8 mouse cellular contexts compared by ENCODE assay signal in genomic region chr8:70776496-70777444, GRCm38 (mm10). TPM values are rescaled to one million over a fixed set of nuclear protein-coding genes. Genes with fewer than 3 reads are reported as not detected.
DNase-seq lines count a peak whose midpoint lies in the region; ATAC-seq and TF ChIP-seq lines count a peak whose summit lies in the region.

TSS of gene Pik3r2 (minus strand) at chr8:70776713.

- H3K4me3 ChIP-seq in hindbrain, embryonic 10.5 days = peak within 1 kb of the TSS; percentile 79
- peak within 1 kb of the TSS; percentile 78 for H3K4me3 ChIP-seq in lung, postnatal 0 days (ENCODE audit: low read depth, low read length)

- H3K27me3 ChIP-seq in hindbrain, embryonic 10.5 days (ENCODE audit: insufficient read depth, poor library complexity, severe bottlenecking) = no peaks in the 10 kb centered on the region
- H3K27me3 ChIP-seq in lung, postnatal 0 days (replicated peaks; ENCODE audit: insufficient read depth, low read length) = no peaks in the 10 kb centered on the region

- peak; percentile 91 for DNase-seq in MEL-GATA-1-ER (ENCODE audit: extremely low read depth, low read depth)
- peak; percentile 98 for DNase-seq in cerebellum, adult 8-10 months
- DNase-seq in hindbrain, embryonic 10.5 days (ENCODE audit: low spot score) = peak; percentile 99
- peak; percentile 97 for DNase-seq in layer of hippocampus, adult 9-11 months
- peak; percentile 99 for DNase-seq in lung, postnatal 0 days (ENCODE audit: low spot score)
- DNase-seq in ovary, postnatal 14 days (ENCODE audit: low spot score) = peak; percentile 98
- peak; percentile 98 for DNase-seq in thymus, postnatal 14 days

- H3K9me3 ChIP-seq in hindbrain, embryonic 10.5 days = no peaks in the 10 kb centered on the region
- H3K9me3 ChIP-seq in lung, postnatal 0 days (ENCODE audit: low read length) = no peaks in the 10 kb centered on the region

- peak; percentile 54 for TF ChIP-seq CTCF in lung, postnatal 0 days (IDR thresholded peaks at IDR 0.05)

- H3K4me2 ChIP-seq in lung, postnatal 0 days (replicated peaks; ENCODE audit: low read depth, low read length) = peak within 1 kb of the TSS; percentile 100

- ATAC-seq in frontal cortex, adult (ENCODE audit: low TSS enrichment) = peak; percentile 75
- peak; percentile 95 for ATAC-seq in lung, postnatal 0 days

- peaks cover 53% of the 10 kb centered on the region for H3K4me1 ChIP-seq in hindbrain, embryonic 10.5 days (replicated peaks)
- H3K4me1 ChIP-seq in lung, postnatal 0 days (ENCODE audit: insufficient read depth, low read depth, low read length) = peaks cover 10% of the 10 kb centered on the region; the same call in 1 of the 2 replicates

- under 1% methylated on average over 94 of the region's 94 CpGs for WGBS in hindbrain, embryonic 10.5 days
- WGBS in lung, postnatal 0 days = under 1% methylated on average over 68 of the region's 94 CpGs

- H3K9ac ChIP-seq in lung, postnatal 0 days (replicated peaks; ENCODE audit: low read depth) = peak within 1 kb of the TSS; percentile 95

- peak; percentile 53 for TF ChIP-seq EP300 in lung, postnatal 0 days (IDR thresholded peaks at IDR 0.05)

- peak within 1 kb of the TSS; percentile 96 for H3K27ac ChIP-seq in hindbrain, embryonic 10.5 days
- H3K27ac ChIP-seq in lung, postnatal 0 days (ENCODE audit: low read length) = peak within 1 kb of the TSS; percentile 98

- H3K36me3 ChIP-seq in hindbrain, embryonic 10.5 days = peaks cover 72% of the 10 kb centered on the region
- peaks cover 18% of the 10 kb centered on the region for H3K36me3 ChIP-seq in lung, postnatal 0 days (ENCODE audit: insufficient read depth, low read length)

RNA-seq across cellular contexts. Expression of gene Pik3r2, which starts in this region (rescaled TPM):
- 73.4 and 82.1 TPM in 2 replicates for polyA plus RNA-seq in hindbrain, embryonic 10.5 days (2016; fragmentation: Nextera tagmentation; extraction: Ambion mirVana)
- 28.0 and 30.5 TPM in 2 replicates for polyA plus RNA-seq in lung, postnatal 0 days (2015; fragmentation: Nextera tagmentation; extraction: Ambion mirVana)

Comparison
In these comparisons a context has a peak if more than half of its experiments do, and no peak if none do; other contexts are left out.
1. Peak in every context shown above with its lines: DNase-seq, ATAC-seq, H3K4me3 ChIP-seq and H3K27ac ChIP-seq.